Mouse (Mus musculus) gastrocnemius, postnatal 4 days (tissue): Measurements from ENCODE around the gene Tfcp2. TPM values are rescaled to one million over a fixed set of nuclear protein-coding genes. Genes with fewer than 3 reads are reported as not detected.

Experiments used
- DNase-seq, 2 experiments: peaks; one replicate each; pipeline ENCODE4 v3.0.0; 2021 to 2022; ENCODE audit warnings: low spot score in 2 of 2, mixed read lengths in 2 of 2
- total RNA-seq, 2 experiments: library from RNA; stranded (reverse); gene quantifications; 2 replicates each; pipeline ENCODE4 v1.2.3; 2021

Gene Tfcp2
- total RNA-seq, 2 experiments from 2014 or later, result 20.4 to 23.9 TPM

- DNase-seq, result no peak
Measured at GRCm38 (mm10) chr15:100448572-100448971, 103.2 kb downstream of the Tfcp2 start.

Other genes with a start within 250 kb of the Tfcp2 start
- gene Mettl7a1, start 247.9 kb downstream of the Tfcp2 start, total RNA-seq, result 10 to 100 TPM; 20.1 to 22.2 TPM
- gene Mettl7a3, start 217.1 kb downstream of the Tfcp2 start, total RNA-seq, result under 1 TPM; 0.17 to 0.18 TPM
- not detected for gene Methig1, start 198.9 kb downstream of the Tfcp2 start, total RNA-seq
- gene Mettl7a2, start 198.8 kb downstream of the Tfcp2 start, total RNA-seq, result under 1 TPM; 0.23 to 0.25 TPM
- not detected for gene Higd1c, start 187.5 kb downstream of the Tfcp2 start, total RNA-seq
- not detected for gene Gm5475, start 129.9 kb downstream of the Tfcp2 start, total RNA-seq
- 10 to 100 TPM; 28.0 to 28.6 TPM for gene Slc11a2, start 126.9 kb downstream of the Tfcp2 start, total RNA-seq
- gene Letmd1, start 83.0 kb downstream of the Tfcp2 start, total RNA-seq, result 10 to 100 TPM; 20.9 to 24.1 TPM
- 1 to 10 TPM; 5.7 to 5.9 TPM for gene Csrnp2, start 56.5 kb downstream of the Tfcp2 start, total RNA-seq
- gene Pou6f1, start 48.0 kb upstream of the Tfcp2 start, total RNA-seq, result 10 to 100 TPM; 15.2 TPM
- gene Dazap2, start 63.3 kb upstream of the Tfcp2 start, total RNA-seq, result 10 to 100 TPM; 69.7 to 83.6 TPM
- gene Smagp, start 84.9 kb upstream of the Tfcp2 start, total RNA-seq, result 10 to 100 TPM in 1 of 2 experiments, 1 to 10 TPM in 1; 9.1 to 12.3 TPM
- gene Bin2, start 117.5 kb upstream of the Tfcp2 start, total RNA-seq, result 1 to 10 TPM; 1.6 to 2.3 TPM
- under 1 TPM; 0.70 to 0.74 TPM for gene Cela1, start 135.9 kb upstream of the Tfcp2 start, total RNA-seq
- under 1 TPM; 0.80 to 0.96 TPM for gene Galnt6, start 177.4 kb upstream of the Tfcp2 start, total RNA-seq
- 1 to 10 TPM; 1.5 to 2.3 TPM for gene Slc4a8, start 209.7 kb upstream of the Tfcp2 start, total RNA-seq